ENCODE assay signal across 17 mouse cellular contexts in genomic region chrX:110307645-110308044, GRCm38 (mm10).
DNase-seq lines count a peak whose midpoint lies in the region; ATAC-seq and TF ChIP-seq lines count a peak whose summit lies in the region.
"Had no signal": no experiment of that assay in that cellular context is flagged by ENCODE, and none has a peak within 500 bp of the region (broad histone marks: within the 10 kb centered on the region; RNA-seq: fewer than 3 reads in every experiment).

No protein-coding gene starts in this region.

- H3K27ac ChIP-seq in hindbrain, embryonic 10.5 days: peak overlapping the region; percentile 74; the same call in 1 of the 2 replicates
- H3K27ac ChIP-seq in hindbrain, embryonic 16.5 days (ENCODE audit: low read depth, low read length): no peak overlapping the region
- H3K27ac ChIP-seq in hindbrain, embryonic 15.5 days (replicated peaks): no peak overlapping the region
- no peak overlapping the region for H3K27ac ChIP-seq in neural tube, embryonic 13.5 days (replicated peaks)
- H3K27ac ChIP-seq: liver, embryonic 13.5 days had no signal

- no peak overlapping the region for H3K4me2 ChIP-seq in hindbrain, embryonic 16.5 days (ENCODE audit: low read length)
- no peak overlapping the region for H3K4me2 ChIP-seq in hindbrain, embryonic 15.5 days
- H3K4me2 ChIP-seq in neural tube, embryonic 13.5 days: no peak overlapping the region
- H3K4me2 ChIP-seq: liver, embryonic 13.5 days had no signal

- no peak for TF ChIP-seq POLR2A in lung, adult 2 months (IDR thresholded peaks at IDR 0.05; ENCODE audit: borderline replicate concordance, extremely low read depth, low read depth, low read length)

- no peak for TF ChIP-seq CTCF in lung, adult 2 months (IDR thresholded peaks at IDR 0.05; ENCODE audit: insufficient read depth, low read length)

- H3K36me3 ChIP-seq in hindbrain, embryonic 10.5 days: no peaks in the 10 kb centered on the region
- H3K36me3 ChIP-seq in hindbrain, embryonic 16.5 days (ENCODE audit: control insufficient read depth, insufficient read depth, low read length): no peaks in the 10 kb centered on the region
- no peaks in the 10 kb centered on the region for H3K36me3 ChIP-seq in hindbrain, embryonic 15.5 days
- H3K36me3 ChIP-seq in neural tube, embryonic 13.5 days: no peaks in the 10 kb centered on the region
- H3K36me3 ChIP-seq: liver, embryonic 13.5 days had no signal

- no peak overlapping the region for H3K4me3 ChIP-seq in hindbrain, embryonic 10.5 days
- H3K4me3 ChIP-seq in hindbrain, embryonic 16.5 days (ENCODE audit: low read length): no peak overlapping the region
- no peak overlapping the region for H3K4me3 ChIP-seq in hindbrain, embryonic 15.5 days
- H3K4me3 ChIP-seq in neural tube, embryonic 13.5 days: no peak overlapping the region
- H3K4me3 ChIP-seq in lung, adult 2 months (replicated peaks; ENCODE audit: extremely low read depth, low read depth, low read length): no peak overlapping the region
- H3K4me3 ChIP-seq: liver, embryonic 13.5 days had no signal

- H3K4me1 ChIP-seq in hindbrain, embryonic 10.5 days (replicated peaks): peaks cover 4% of the 10 kb centered on the region
- no peaks in the 10 kb centered on the region for H3K4me1 ChIP-seq in hindbrain, embryonic 16.5 days (ENCODE audit: control insufficient read depth, insufficient read depth, low read depth, low read length)
- H3K4me1 ChIP-seq in hindbrain, embryonic 15.5 days (replicated peaks): no peaks in the 10 kb centered on the region
- H3K4me1 ChIP-seq in neural tube, embryonic 13.5 days (replicated peaks): 0 out of 2 replicates have a peak, but pooled peaks cover 5% of the 10 kb centered on the region
- H3K4me1 ChIP-seq in lung, adult 2 months (ENCODE audit: control insufficient read depth, insufficient read depth, low read length): no peaks in the 10 kb centered on the region
- H3K4me1 ChIP-seq: liver, embryonic 13.5 days had no signal

- no peaks in the 10 kb centered on the region for H3K9me3 ChIP-seq in hindbrain, embryonic 10.5 days
- H3K9me3 ChIP-seq in hindbrain, embryonic 16.5 days (ENCODE audit: control insufficient read depth, low read length): no peaks in the 10 kb centered on the region
- H3K9me3 ChIP-seq in hindbrain, embryonic 15.5 days: no peaks in the 10 kb centered on the region
- H3K9me3 ChIP-seq in neural tube, embryonic 13.5 days: no peaks in the 10 kb centered on the region
- H3K9me3 ChIP-seq: liver, embryonic 13.5 days had no signal

- H3K9ac ChIP-seq in hindbrain, embryonic 16.5 days (ENCODE audit: low read depth, low read length): no peak overlapping the region
- H3K9ac ChIP-seq in hindbrain, embryonic 15.5 days: no peak overlapping the region
- H3K9ac ChIP-seq in neural tube, embryonic 13.5 days: no peak overlapping the region
- H3K9ac ChIP-seq: liver, embryonic 13.5 days had no signal

- no peaks in the 10 kb centered on the region for H3K27me3 ChIP-seq in hindbrain, embryonic 10.5 days (ENCODE audit: insufficient read depth, poor library complexity, severe bottlenecking)
- no peaks in the 10 kb centered on the region for H3K27me3 ChIP-seq in hindbrain, embryonic 16.5 days (replicated peaks; ENCODE audit: control insufficient read depth, insufficient read depth, low read length)
- H3K27me3 ChIP-seq in hindbrain, embryonic 15.5 days: no peaks in the 10 kb centered on the region
- no peaks in the 10 kb centered on the region for H3K27me3 ChIP-seq in neural tube, embryonic 13.5 days
- H3K27me3 ChIP-seq: liver, embryonic 13.5 days had no signal

- peak; percentile 51 for DNase-seq in hindbrain, embryonic 10.5 days (ENCODE audit: low spot score)
- peak; percentile 56 for DNase-seq in embryo, embryonic 11 days
- DNase-seq in left cerebral cortex, adult 11 months (ENCODE audit: low spot score): no peak
- no peak for DNase-seq in lung, adult 2 months
- no peak for DNase-seq in spleen, postnatal 4 days (ENCODE audit: low spot score in 2 of 2)
- DNase-seq: adrenal gland, postnatal 14 days; B cell, adult 2 months; cerebellum, adult 18-20 months; gastrocnemius, postnatal 14 days; kidney, adult 2 months; kidney, postnatal 14 days; liver, embryonic 13.5 days; thymus, adult 2 months had no signal

- WGBS in hindbrain, embryonic 10.5 days: 32% methylated on average over 2 of the region's 2 CpGs
- 29% methylated on average over 2 of the region's 2 CpGs for WGBS in hindbrain, embryonic 16.5 days
- WGBS in hindbrain, embryonic 15.5 days: 40% methylated on average over 2 of the region's 2 CpGs
- WGBS in neural tube, embryonic 13.5 days: 29% methylated on average over 2 of the region's 2 CpGs
- 48% methylated on average over 2 of the region's 2 CpGs for WGBS in lung, adult 2 months

- ATAC-seq in hindbrain, embryonic 16.5 days: no peak
- peak; percentile 34; the same call in 1 of the 2 replicates for ATAC-seq in hindbrain, embryonic 15.5 days (ENCODE audit: low FRiP score, low read depth)
- ATAC-seq in neural tube, embryonic 13.5 days (ENCODE audit: low read depth): peak; percentile 53
- ATAC-seq: lung, postnatal 0 days had no signal

Comparison
In these comparisons a context has a peak if more than half of its experiments do, and no peak if none do; other contexts are left out.
1. DNase-seq: peak in hindbrain, embryonic 10.5 days (single experiment) and embryo, embryonic 11 days (single experiment); none in left cerebral cortex, adult 11 months (single experiment), lung, adult 2 months (single experiment) and spleen, postnatal 4 days (0 of 2).